Mouse (Mus musculus) E14TG2a.4 (cell line): ENCODE data around the gene H2-Oa.

Experiments used
- CTCF ChIP-seq: conservative IDR thresholded peaks from 2 replicates; pipeline ENCODE4 v1.5.1; 2014; ENCODE audit warnings: low read length
- POU5F1 ChIP-seq: IDR thresholded peaks from 2 replicates; pipeline ENCODE4 v1.6.1; 2014; ENCODE audit warnings: low read length, borderline replicate concordance

GRCm38 (mm10) chr17:34118873-34119248, 26.7 kb downstream of the H2-Oa start:
- no peak for TF ChIP-seq CTCF
- no peak for TF ChIP-seq POU5F1
